Mouse (Mus musculus): ENCODE results near the gene Rabgap1l. TPM values are rescaled to one million over a fixed set of nuclear protein-coding genes. Genes with fewer than 3 reads are reported as not detected.

Gene Rabgap1l
- polyA plus RNA-seq, 1 experiment from 2014 or later, result 16.7 TPM

GRCm38 (mm10) chr1:160271282-160271967 is 521.6 kb downstream of the Rabgap1l start:
- H3K4me3 ChIP-seq (ENCODE audit: low read length), result no peak overlapping the region
- 31% methylated on average over 1 of the region's 1 CpGs for WGBS
- no peaks in the 10 kb centered on the region for H3K4me1 ChIP-seq (ENCODE audit: control insufficient read depth, insufficient read depth, low read length)
- H3K27me3 ChIP-seq (replicated peaks; ENCODE audit: control insufficient read depth, insufficient read depth, low read length), result no peaks in the 10 kb centered on the region
- no peak overlapping the region for H3K9ac ChIP-seq (ENCODE audit: low read depth, low read length)
- no peak overlapping the region for H3K4me2 ChIP-seq (ENCODE audit: low read depth, low read length)
- ATAC-seq, result peak; percentile 84
- H3K27ac ChIP-seq (ENCODE audit: low read length), result peak overlapping the region; percentile 33; the same call in 1 of the 2 replicates
- H3K9me3 ChIP-seq (ENCODE audit: control insufficient read depth, low read length), result no peaks in the 10 kb centered on the region
- no peaks in the 10 kb centered on the region for H3K36me3 ChIP-seq (ENCODE audit: control insufficient read depth, insufficient read depth, low read length)

GRCm38 (mm10) chr1:160268322-160268721 is 524.7 kb downstream of the Rabgap1l start:
- Histone ChIP-seq H3K9ac (ENCODE audit: low read depth, low read length) (no peak overlapping the region), H3K4me1 (ENCODE audit: control insufficient read depth, insufficient read depth, low read length) (no peaks in the 10 kb centered on the region), H3K27me3 (replicated peaks; ENCODE audit: control insufficient read depth, insufficient read depth, low read length) (no peaks in the 10 kb centered on the region), H3K36me3 (ENCODE audit: control insufficient read depth, insufficient read depth, low read length) (no peaks in the 10 kb centered on the region), H3K27ac (ENCODE audit: low read length) (no peak overlapping the region), H3K9me3 (ENCODE audit: control insufficient read depth, low read length) (no peaks in the 10 kb centered on the region), H3K4me3 (ENCODE audit: low read length) (no peak overlapping the region), H3K4me2 (ENCODE audit: low read depth, low read length) (no peak overlapping the region)
- ATAC-seq, result no peak
- WGBS, result 87% methylated on average over 3 of the region's 3 CpGs

DNA sequence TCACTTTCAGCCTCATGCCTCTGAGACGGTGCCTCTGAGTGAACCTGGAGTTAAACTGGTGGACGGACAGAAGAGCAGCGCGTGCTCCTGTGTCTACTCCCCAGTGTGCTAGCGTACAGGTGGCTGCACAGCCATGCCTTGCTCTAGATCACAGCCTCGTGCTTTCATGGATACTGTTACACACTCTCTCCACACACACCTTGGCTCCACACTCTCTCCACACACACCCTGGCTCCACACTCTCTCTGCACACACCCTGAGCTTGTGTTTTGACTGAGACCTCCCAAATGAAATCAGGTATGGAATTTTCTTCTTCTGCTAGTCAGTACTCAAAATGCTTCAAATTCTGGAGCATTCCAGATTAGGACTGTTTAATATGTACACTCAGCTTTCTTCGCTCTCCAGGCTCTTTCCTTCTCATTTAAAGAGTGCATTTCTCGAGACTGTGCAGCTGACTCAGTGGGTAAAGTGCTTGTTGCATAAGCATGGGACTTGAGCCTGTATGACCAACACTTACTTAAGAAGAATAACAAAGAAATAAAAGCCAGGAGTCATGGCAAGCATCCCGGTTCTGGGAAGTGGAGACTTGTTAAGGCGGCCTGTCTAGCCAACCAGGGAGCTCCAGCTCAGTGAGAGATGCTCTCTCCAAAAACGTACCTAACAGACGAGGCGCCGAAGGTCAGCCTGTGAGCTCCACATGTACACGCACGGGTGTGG is 529.2 kb downstream of the Rabgap1l start:
- Histone ChIP-seq H3K27ac (ENCODE audit: low read length) (no peak overlapping the region), H3K27me3 (replicated peaks; ENCODE audit: control insufficient read depth, insufficient read depth, low read length) (no peaks in the 10 kb centered on the region), H3K4me2 (ENCODE audit: low read depth, low read length) (no peak overlapping the region), H3K4me3 (ENCODE audit: low read length) (no peak overlapping the region), H3K4me1 (ENCODE audit: control insufficient read depth, insufficient read depth, low read length) (no peaks in the 10 kb centered on the region), H3K9me3 (ENCODE audit: control insufficient read depth, low read length) (no peaks in the 10 kb centered on the region), H3K36me3 (ENCODE audit: control insufficient read depth, insufficient read depth, low read length) (no peaks in the 10 kb centered on the region), H3K9ac (ENCODE audit: low read depth, low read length) (no peak overlapping the region)
- ATAC-seq, result peak; percentile 21; the same call in 1 of the 2 replicates
- 83% methylated on average over 16 of the region's 16 CpGs for WGBS

- H3K4me3 ChIP-seq (ENCODE audit: low read length), result no peak overlapping the region
- no peaks in the 10 kb centered on the region for H3K9me3 ChIP-seq (ENCODE audit: control insufficient read depth, low read length)
- H3K27ac ChIP-seq (ENCODE audit: low read length), result no peak overlapping the region
- H3K27me3 ChIP-seq (replicated peaks; ENCODE audit: control insufficient read depth, insufficient read depth, low read length), result no peaks in the 10 kb centered on the region
- WGBS, result 71% methylated on average over 5 of the region's 5 CpGs
- no peaks in the 10 kb centered on the region for H3K36me3 ChIP-seq (ENCODE audit: control insufficient read depth, insufficient read depth, low read length)
- ATAC-seq, result peak; percentile 73
- H3K4me2 ChIP-seq (ENCODE audit: low read depth, low read length), result no peak overlapping the region
- H3K4me1 ChIP-seq (ENCODE audit: control insufficient read depth, insufficient read depth, low read length), result no peaks in the 10 kb centered on the region
- H3K9ac ChIP-seq (ENCODE audit: low read depth, low read length), result no peak overlapping the region
Observed at GRCm38 (mm10) chr1:160263053-160263452, 530.0 kb downstream of the Rabgap1l start.

DNA sequence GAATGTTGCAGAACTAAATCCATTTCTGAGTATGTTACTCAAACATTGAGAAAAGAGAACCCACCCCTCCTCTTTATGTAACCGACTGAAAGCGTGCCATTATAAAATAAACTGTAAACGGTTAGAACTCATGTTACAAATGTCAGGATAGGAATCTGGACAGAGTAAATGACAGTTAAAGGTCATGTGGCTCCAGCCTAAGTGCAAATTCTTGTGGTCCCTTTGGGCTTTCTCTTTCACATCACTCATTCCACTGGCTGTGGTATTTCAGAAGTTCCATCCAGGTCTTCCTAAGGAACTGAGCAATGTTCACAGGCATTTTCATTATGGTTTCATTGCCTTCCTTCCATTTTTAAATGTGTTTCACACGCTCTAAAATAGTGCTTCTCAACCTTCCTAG is 530.6 kb downstream of the Rabgap1l start:
- Histone ChIP-seq H3K4me2 (ENCODE audit: low read depth, low read length) (no peak overlapping the region), H3K27ac (ENCODE audit: low read length) (no peak overlapping the region), H3K36me3 (ENCODE audit: control insufficient read depth, insufficient read depth, low read length) (no peaks in the 10 kb centered on the region), H3K9ac (ENCODE audit: low read depth, low read length) (no peak overlapping the region), H3K27me3 (replicated peaks; ENCODE audit: control insufficient read depth, insufficient read depth, low read length) (no peaks in the 10 kb centered on the region), H3K4me3 (ENCODE audit: low read length) (no peak overlapping the region), H3K9me3 (ENCODE audit: control insufficient read depth, low read length) (no peaks in the 10 kb centered on the region), H3K4me1 (ENCODE audit: control insufficient read depth, insufficient read depth, low read length) (no peaks in the 10 kb centered on the region)
- WGBS, result 56% methylated on average over 4 of the region's 4 CpGs
- no peak for ATAC-seq

- no peak overlapping the region for H3K4me2 ChIP-seq (ENCODE audit: low read depth, low read length)
- 75% methylated on average over 2 of the region's 2 CpGs for WGBS
- H3K4me3 ChIP-seq (ENCODE audit: low read length), result no peak overlapping the region
- no peak overlapping the region for H3K9ac ChIP-seq (ENCODE audit: low read depth, low read length)
- no peaks in the 10 kb centered on the region for H3K36me3 ChIP-seq (ENCODE audit: control insufficient read depth, insufficient read depth, low read length)
- no peak overlapping the region for H3K27ac ChIP-seq (ENCODE audit: low read length)
- ATAC-seq, result no peak
- no peaks in the 10 kb centered on the region for H3K4me1 ChIP-seq (ENCODE audit: control insufficient read depth, insufficient read depth, low read length)
- no peaks in the 10 kb centered on the region for H3K9me3 ChIP-seq (ENCODE audit: control insufficient read depth, low read length)
- H3K27me3 ChIP-seq (replicated peaks; ENCODE audit: control insufficient read depth, insufficient read depth, low read length), result no peaks in the 10 kb centered on the region
Observed at GRCm38 (mm10) chr1:160261849-160262248, 531.2 kb downstream of the Rabgap1l start.

GRCm38 (mm10) chr1:160260605-160261004 is 532.4 kb downstream of the Rabgap1l start:
- H3K27ac ChIP-seq (ENCODE audit: low read length), result no peak overlapping the region
- H3K9ac ChIP-seq (ENCODE audit: low read depth, low read length), result no peak overlapping the region
- H3K36me3 ChIP-seq (ENCODE audit: control insufficient read depth, insufficient read depth, low read length), result no peaks in the 10 kb centered on the region
- H3K4me2 ChIP-seq (ENCODE audit: low read depth, low read length), result no peak overlapping the region
- no peak overlapping the region for H3K4me3 ChIP-seq (ENCODE audit: low read length)
- H3K4me1 ChIP-seq (ENCODE audit: control insufficient read depth, insufficient read depth, low read length), result no peaks in the 10 kb centered on the region
- no peak for ATAC-seq
- H3K9me3 ChIP-seq (ENCODE audit: control insufficient read depth, low read length), result no peaks in the 10 kb centered on the region
- no peaks in the 10 kb centered on the region for H3K27me3 ChIP-seq (replicated peaks; ENCODE audit: control insufficient read depth, insufficient read depth, low read length)
- WGBS, result 80% methylated on average over 4 of the region's 4 CpGs

DNA sequence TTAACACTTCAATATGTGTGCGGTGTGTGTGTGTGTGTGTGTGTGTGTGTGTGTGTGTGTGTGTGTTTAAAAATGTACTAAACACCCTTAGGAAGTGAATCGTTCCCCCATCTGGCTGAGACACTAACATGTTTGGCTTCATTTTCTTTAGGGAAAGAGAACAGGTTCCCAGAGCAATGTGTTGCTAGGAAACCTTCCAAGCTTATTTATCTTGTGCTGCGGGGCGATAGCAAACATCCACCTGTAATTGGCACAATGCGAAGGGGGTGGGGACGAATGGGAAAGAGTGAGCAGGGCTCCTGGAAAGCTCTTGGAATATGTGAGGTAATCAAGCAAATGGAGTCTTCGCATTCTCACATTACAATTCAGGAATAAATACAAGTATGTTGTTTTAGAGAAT is 533.1 kb downstream of the Rabgap1l start:
- Histone ChIP-seq H3K4me3 (ENCODE audit: low read length) (no peak overlapping the region), H3K4me1 (ENCODE audit: control insufficient read depth, insufficient read depth, low read length) (no peaks in the 10 kb centered on the region), H3K4me2 (ENCODE audit: low read depth, low read length) (no peak overlapping the region), H3K36me3 (ENCODE audit: control insufficient read depth, insufficient read depth, low read length) (no peaks in the 10 kb centered on the region), H3K27me3 (replicated peaks; ENCODE audit: control insufficient read depth, insufficient read depth, low read length) (no peaks in the 10 kb centered on the region), H3K27ac (ENCODE audit: low read length) (no peak overlapping the region), H3K9me3 (ENCODE audit: control insufficient read depth, low read length) (no peaks in the 10 kb centered on the region), H3K9ac (ENCODE audit: low read depth, low read length) (no peak overlapping the region)
- 34% methylated on average over 7 of the region's 7 CpGs for WGBS
- ATAC-seq, result peak; percentile 83

DNA sequence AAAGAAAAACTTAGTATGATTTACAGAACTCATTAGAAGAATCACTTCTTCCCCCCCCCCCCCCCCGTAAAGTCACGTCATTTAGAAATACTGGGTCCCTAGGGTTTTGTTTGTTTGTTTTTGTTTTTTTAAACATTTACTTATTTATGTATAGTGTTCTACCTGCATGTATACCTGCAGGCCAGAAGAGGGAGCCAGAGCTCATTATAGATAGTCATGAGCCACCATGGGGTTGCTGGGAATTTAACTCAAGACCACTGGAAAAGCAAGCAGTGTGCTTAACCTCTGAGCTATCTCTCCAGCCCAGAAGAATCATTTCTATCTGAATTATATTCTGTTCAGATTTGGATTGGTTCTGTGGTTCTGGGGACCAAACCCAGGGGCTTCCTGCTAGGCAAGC is 539.9 kb downstream of the Rabgap1l start:
- Histone ChIP-seq H3K9me3 (ENCODE audit: control insufficient read depth, low read length) (no peaks in the 10 kb centered on the region), H3K9ac (ENCODE audit: low read depth, low read length) (no peak overlapping the region), H3K36me3 (ENCODE audit: control insufficient read depth, insufficient read depth, low read length) (no peaks in the 10 kb centered on the region), H3K4me2 (ENCODE audit: low read depth, low read length) (no peak overlapping the region), H3K4me3 (ENCODE audit: low read length) (no peak overlapping the region), H3K27ac (ENCODE audit: low read length) (no peak overlapping the region), H3K4me1 (ENCODE audit: control insufficient read depth, insufficient read depth, low read length) (no peaks in the 10 kb centered on the region), H3K27me3 (replicated peaks; ENCODE audit: control insufficient read depth, insufficient read depth, low read length) (no peaks in the 10 kb centered on the region)
- no peak for ATAC-seq
- 90% methylated on average over 2 of the region's 2 CpGs for WGBS
